Mouse (Mus musculus): ENCODE measurements at regions not wholly inside any gene's neighbourhood (a gene's known extent, or its start where the extent isn't known, plus 50 kb on each side); places are given as distances from the start of the nearest gene placed in this dataset.

- DNase-seq (ENCODE audit: low read depth): no peak
These were observed 199.1 kb downstream of the Cbln1 start for GRCm38 (mm10) chr8:87273328-87273727.

DNA sequence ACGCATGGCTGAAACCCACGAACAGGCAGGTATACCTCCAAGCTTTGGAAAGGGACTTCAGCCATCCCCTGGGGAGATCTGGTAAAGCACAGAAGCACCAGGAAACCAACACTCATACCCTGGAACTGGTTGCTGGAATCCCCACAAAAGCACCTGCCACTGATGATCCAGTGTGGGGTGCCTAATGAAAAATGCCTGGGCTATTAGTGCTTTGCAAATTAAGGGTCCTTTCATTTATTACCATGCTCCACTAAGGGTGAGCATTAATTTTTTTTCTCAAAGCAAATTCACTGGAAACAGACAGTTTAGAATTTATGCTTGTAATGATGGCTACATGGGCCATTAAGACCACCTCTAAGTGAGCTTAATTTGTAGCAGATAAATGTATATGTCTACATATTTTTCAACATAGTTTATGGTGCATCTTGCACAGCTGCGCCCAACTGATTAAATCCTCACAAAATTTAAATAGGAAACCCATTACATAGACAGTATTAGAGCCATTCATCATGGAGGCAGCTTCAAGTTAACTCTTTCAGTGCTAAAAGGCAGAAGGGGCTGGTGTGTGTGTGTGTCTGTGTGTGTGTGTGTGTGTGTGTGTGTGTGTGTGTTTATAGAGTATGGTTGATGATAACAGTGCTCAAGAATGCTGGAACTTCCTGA is 201.8 kb downstream of the Cbln1 start:
- DNase-seq (ENCODE audit: low read depth): no peak

GRCm38 (mm10) chr8:87268159-87268558 is 204.2 kb downstream of the Cbln1 start:
- DNase-seq (ENCODE audit: low read depth): no peak

- no peak for DNase-seq (ENCODE audit: low read depth)
These were observed 207.4 kb downstream of the Cbln1 start for GRCm38 (mm10) chr8:87264999-87265398.

GRCm38 (mm10) chr8:87260305-87260704 is 212.1 kb downstream of the Cbln1 start:
- no peak for DNase-seq (ENCODE audit: low read depth)

DNA sequence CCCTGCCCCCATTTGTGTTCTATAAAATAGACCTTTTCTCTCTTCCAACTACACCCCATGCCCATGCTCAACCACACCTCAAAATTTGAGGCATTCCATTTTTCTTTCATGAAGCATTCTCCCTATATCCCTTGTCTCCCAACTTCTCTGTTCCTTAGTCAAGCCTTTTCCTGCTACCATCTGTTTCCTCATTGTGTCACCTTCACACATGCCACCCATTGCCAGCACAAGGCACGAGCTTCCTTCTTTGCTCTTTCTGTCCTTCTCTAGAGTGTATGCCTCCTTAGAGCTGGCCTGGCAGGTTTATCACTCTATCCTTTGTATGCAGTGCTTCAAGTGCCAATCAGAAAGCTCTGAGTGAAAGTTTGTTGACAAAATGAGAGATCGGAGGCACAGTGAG is 229.7 kb downstream of the Cbln1 start:
- DNase-seq (ENCODE audit: low read depth): no peak

DNA sequence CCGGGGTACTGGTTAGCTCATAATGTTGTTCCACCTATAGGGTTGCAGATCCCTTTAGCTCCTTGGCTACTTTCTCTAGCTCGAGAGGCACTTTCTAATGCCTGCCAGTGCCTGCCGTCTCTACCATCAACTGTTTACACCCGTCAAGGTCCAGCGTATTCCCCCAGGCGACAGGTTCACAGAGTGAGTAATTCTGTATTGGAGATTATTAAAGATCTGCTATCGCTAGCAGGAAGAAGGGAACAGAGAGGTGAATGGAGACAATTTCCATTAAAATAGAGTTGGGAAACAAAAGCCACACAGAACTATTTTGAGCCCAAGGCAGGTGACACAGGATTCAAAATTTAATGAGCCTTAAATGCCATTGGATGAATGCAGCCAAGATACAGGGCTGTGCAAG is 235.2 kb downstream of the Cbln1 start:
- DNase-seq (ENCODE audit: low read depth): no peak

DNA sequence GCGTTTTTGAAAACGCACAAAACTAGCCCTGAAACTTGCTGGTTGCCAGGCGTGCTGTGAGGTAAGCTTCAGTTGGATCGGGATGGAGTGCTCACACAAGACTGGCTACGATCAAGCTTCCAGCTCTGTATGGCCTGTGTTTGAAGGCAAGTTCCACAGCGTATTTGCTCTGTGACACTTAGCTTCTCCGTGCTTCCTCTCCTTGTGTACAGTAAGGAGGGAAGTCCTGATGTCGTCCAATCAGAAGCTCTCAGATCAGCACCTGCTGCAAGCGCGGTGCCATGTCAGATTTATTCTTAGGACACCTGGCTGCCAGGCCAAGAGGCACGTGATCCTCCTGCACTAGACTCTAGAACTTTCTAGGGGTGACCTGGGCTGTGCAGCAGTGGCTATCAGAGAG is 236.0 kb downstream of the Cbln1 start:
- DNase-seq (ENCODE audit: low read depth): no peak

DNA sequence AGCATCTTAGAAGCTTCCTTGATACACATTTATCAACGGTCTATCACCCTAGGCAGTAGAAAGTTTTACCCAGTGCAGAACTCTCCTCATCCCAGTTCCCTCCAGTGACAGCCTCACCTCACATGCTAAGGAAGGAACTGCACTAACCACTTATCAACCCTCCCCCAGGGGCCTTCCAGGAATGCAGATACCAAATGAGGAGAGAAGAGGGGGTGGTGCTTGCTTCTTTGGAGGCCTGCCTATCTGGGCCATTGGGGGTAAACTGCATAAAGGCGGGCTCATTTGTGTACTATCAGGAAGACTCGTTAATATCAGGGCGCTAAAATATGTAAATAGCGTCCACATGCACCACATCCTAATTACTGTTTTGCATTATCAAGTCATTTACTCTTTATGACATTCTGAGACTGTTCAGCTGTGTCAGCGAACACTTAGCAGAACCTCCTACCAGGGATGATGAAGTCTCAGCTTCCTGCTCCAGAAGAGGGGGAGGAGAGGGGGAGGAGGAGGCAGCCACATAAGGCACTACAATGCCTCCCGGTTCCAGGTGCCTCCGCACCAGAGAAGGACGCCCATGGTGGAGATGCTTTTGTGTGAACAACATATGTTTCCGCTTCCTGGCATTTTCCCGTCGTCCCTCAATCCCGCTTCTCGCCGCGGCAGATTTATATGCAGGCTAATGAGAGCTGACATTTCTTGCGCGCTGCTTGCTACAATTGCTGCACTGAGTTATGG is 236.9 kb downstream of the Cbln1 start:
- DNase-seq (ENCODE audit: low read depth): no peak

DNA sequence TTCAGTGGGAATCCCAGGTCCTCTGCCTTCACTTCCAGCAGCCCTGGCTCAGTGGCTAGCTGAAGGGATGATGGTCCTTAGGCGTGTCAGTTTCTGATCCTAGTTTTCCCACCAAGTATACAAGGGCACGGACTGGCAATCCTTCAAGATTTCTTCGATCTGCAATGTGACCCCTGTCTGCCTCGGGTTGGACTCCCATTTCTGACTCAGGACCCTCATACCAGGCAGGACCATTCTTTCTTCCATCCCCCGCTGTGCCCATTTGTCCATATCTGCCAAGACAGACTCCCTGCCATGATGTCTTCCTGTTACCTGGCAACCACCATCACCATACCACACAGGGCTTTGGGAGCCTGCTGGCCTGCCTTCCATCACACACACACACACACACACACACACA is 238.1 kb downstream of the Cbln1 start:
- DNase-seq (ENCODE audit: low read depth): no peak

GRCm38 (mm10) chr8:87233805-87234331 is 238.5 kb downstream of the Cbln1 start:
- no peak for DNase-seq (ENCODE audit: low read depth)

DNA sequence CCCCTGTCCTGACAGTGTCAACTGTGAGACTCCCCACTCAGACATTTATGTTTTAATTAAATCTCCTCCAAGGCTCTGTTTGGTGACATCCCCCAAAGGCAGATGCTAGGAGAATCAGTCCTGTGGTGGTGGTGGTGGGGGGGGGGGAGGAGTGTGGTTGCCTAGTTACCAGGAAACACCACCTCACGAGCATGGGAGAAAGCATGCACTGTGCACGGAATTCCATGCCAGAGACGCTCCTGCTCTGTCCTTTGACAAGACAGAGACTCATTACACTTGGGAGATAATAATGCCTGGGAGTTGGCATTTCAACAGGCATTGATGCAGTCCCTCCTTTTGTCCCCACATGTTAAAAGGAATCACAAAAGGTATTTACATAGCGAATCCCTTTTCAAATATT is 240.6 kb downstream of the Cbln1 start:
- no peak for DNase-seq (ENCODE audit: low read depth)

- no peak for DNase-seq (ENCODE audit: low read depth)
These were observed 242.3 kb downstream of the Cbln1 start for GRCm38 (mm10) chr8:87230096-87230495.

- DNase-seq (ENCODE audit: low read depth): no peak
These were observed 243.2 kb downstream of the Cbln1 start for GRCm38 (mm10) chr8:87229182-87229581.

DNA sequence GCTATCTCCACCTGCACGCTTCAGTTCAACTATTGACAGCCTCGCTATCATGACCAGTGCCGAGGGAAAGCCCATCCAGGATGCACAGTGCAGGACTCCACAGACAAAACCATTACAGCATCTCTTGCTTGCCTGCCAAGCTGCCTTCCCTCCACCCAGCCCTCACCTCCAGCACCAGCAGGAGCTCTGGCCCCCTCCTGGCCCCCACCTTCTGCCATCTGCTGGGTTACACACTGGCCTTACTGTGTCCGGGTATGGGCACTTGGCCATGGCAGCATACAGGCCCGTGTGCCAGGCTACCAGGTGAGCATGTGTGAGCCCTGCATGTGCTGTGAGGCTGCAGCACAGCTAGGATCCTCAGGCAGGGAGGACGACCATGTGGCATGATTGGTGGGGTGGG is 243.6 kb downstream of the Cbln1 start:
- DNase-seq (ENCODE audit: low read depth): no peak

GRCm38 (mm10) chr8:87225504-87226425 is 246.6 kb downstream of the Cbln1 start:
- DNase-seq (ENCODE audit: low read depth): no peak

DNA sequence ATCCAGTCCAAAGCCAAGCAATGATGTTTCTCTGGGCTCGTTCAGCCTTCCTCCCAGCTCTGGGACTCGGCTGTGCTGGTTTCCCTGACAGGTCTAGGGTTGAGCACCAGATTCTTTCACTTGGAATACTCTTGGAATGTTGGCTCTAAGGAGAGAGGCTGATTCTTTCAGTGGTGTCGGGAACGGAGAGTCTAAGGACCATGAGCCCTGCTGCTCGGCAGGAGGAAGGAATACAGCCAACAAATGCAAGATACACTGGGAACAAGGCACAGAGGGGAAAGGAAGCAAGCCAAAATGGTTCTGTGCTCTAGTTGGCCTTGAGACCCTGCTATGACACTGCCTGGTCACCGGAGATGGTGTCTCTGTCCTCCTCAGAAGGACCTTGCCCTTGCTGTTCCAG is 251.8 kb downstream of the Cbln1 start:
- no peak for DNase-seq (ENCODE audit: low read depth)

- DNase-seq (ENCODE audit: low read depth): no peak
These were observed 253.4 kb downstream of the Cbln1 start for GRCm38 (mm10) chr8:87218956-87219482.

DNA sequence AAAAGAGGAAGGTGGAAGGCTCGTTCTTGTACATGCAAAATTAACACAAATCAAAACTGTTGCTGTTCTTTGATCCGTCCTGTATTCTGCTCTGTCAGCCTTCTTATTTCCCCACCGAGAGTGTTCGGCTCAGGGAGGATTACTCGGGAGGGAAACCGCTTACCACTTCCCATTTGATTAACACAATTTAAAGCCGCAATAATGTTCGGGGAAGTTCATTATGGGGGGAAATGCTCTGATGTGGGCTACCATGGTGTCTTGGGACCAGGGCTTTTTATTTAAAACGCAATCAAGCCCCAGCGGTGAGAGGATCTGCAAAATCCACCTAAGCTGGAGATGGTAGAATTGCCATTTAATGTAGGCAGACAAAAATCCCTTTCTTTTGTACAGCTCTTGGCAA is 257.4 kb downstream of the Cbln1 start:
- DNase-seq (ENCODE audit: low read depth): no peak

DNA sequence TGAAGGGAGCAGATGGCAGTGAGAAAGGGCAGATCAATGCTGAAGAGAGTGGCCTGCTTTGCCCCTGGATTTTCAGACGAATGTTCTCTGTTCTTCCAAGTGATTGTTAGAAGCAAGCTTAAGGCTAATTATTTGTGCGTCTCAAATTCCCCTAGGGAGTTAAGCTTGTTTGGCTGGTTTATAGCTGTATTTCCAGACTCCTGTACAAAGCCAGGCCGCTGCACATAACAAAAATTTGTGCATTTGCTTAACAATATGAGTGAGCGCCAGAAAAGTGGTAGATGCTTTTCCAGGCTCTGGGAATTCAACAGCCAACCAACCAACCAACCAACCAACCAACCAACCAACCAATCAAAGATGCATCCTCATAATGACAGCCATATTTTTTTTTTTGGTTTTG is 261.9 kb downstream of the Cbln1 start:
- no peak for DNase-seq (ENCODE audit: low read depth)

GRCm38 (mm10) chr8:87209295-87209694 is 263.1 kb downstream of the Cbln1 start:
- no peak for DNase-seq (ENCODE audit: low read depth)

- DNase-seq (ENCODE audit: low read depth): no peak
These were observed 264.4 kb downstream of the Cbln1 start for GRCm38 (mm10) chr8:87208036-87208435.

Measured in gonadal fat pad, adult 2 months (tissue).